Mouse (Mus musculus): ENCODE results near the gene Park7.

GRCm38 (mm10) chr4:150887903-150888302, 26.3 kb downstream of the Park7 start:
- TF ChIP-seq REST (IDR thresholded peaks at IDR 0.05; ENCODE audit: insufficient read depth, insufficient read length): no peak
- TF ChIP-seq POLR2A (IDR thresholded peaks at IDR 0.05; ENCODE audit: insufficient read length, low read depth): no peak
- TF ChIP-seq TCF12 (IDR thresholded peaks at IDR 0.05; ENCODE audit: insufficient read depth, poor library complexity, severe bottlenecking): no peak
